Mouse (Mus musculus): ENCODE data around the gene Cttnbp2nl. TPM values are rescaled to one million over a fixed set of nuclear protein-coding genes. Genes with fewer than 3 reads are reported as not detected.
A peak's percentile ranks its signal among the peaks of the same experiment; 100 is the strongest.

Cttnbp2nl gene
- polyA plus RNA-seq, 1 experiment from 2014 or later, result 32.9 TPM

DNA sequence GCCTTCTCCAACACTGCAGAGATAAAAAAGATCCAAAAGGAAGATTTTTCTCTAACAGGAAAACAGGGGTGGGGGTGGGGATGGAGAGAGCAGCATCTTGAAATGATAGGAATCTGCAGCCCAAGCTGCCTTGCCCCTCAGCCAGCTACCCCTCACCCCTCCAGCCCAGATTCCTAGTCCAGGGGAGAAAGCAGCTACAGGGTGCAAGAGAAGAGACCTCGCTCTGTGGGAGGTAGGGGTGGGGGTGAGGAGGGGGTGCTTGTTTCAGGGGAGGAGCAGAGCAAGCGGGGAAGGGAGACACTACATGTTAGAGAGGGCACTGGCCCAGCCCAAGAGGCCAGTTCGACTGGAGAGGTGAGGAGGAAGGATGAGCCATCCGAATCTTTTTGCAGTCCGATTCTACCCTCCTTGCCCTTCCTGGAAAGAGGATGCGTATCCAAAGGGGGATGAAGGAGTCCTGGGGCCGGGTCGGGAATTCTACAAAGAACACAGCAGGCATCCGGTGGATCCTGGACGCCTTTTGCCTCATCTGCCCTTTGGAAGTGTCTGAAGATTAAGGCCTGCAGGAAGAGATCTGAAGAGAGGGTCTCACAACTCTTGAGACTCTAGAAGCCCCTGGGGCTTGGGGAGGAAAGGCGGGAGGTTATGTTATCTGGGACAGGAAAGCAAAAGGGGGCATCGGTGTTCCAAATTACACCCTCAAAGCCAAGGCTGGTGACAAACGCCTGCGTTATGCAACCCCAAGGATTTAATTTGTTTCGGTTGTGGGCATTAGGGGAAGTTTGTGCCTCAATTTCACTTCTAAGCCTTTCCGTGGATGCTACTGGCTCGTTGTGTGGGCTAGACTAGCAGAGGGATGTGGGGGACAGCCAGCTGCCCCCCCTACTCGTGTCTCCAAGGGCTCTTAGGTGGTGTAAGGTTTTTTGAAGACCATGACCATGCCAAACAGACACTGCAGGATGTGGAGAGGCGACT, 92.6 kb downstream of the Cttnbp2nl start:
- Histone ChIP-seq H3K4me3 (peak overlapping the region; percentile 56), H3K4me1 (peaks cover 67% of the 10 kb centered on the region), H3K36me3 (no peaks in the 10 kb centered on the region), H3K9ac (no peak overlapping the region), H3K27ac (no peak overlapping the region), H3K4me2 (peak overlapping the region; percentile 78), H3K9me3 (no peaks in the 10 kb centered on the region), H3K27me3 (peaks cover 51% of the 10 kb centered on the region)
- ATAC-seq (ENCODE audit: borderline replicate concordance, extremely low read depth, low FRiP score, low TSS enrichment), result no peak
- 15% methylated on average over 19 of the region's 19 CpGs for WGBS

DNA sequence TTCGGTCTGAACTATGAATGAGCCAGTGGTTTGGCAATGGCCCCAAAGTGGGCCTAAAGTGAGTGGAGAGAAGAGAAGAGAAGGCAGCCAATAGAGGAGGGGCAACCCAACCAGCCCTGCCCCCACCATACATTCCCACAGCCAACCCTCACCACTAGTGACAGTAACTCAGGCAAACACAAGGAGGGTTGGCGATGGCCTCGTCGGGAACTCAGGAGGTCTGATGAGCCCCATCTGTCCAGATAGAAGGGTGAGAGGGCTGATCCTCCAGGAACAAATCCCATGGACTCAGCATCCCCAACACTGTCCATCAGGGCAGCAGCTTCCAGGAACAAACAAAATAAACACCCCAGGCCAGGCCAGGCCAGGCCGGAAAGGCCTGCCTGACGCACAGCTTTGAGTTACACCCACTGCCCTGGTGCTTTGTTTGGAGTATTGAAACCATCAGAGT, 96.8 kb downstream of the Cttnbp2nl start:
- H3K27me3 ChIP-seq, result peaks cover 20% of the 10 kb centered on the region
- no peak overlapping the region for H3K9ac ChIP-seq
- H3K9me3 ChIP-seq, result no peaks in the 10 kb centered on the region
- H3K27ac ChIP-seq, result peak overlapping the region; percentile 25; the same call in 1 of the 2 replicates
- 27% methylated on average over 6 of the region's 6 CpGs for WGBS
- no peak overlapping the region for H3K4me3 ChIP-seq
- peak; percentile 77 for ATAC-seq (ENCODE audit: borderline replicate concordance, extremely low read depth, low FRiP score, low TSS enrichment)
- H3K4me1 ChIP-seq, result peaks cover 30% of the 10 kb centered on the region
- no peak overlapping the region for H3K4me2 ChIP-seq
- peaks cover 16% of the 10 kb centered on the region; the same call in 1 of the 2 replicates for H3K36me3 ChIP-seq

GRCm38 (mm10) chr3:104954551-104954950, 98.4 kb downstream of the Cttnbp2nl start:
- Histone ChIP-seq H3K36me3 (peaks cover 27% of the 10 kb centered on the region; the same call in 1 of the 2 replicates), H3K27me3 (peaks cover 6% of the 10 kb centered on the region), H3K4me2 (no peak overlapping the region), H3K4me3 (no peak overlapping the region), H3K4me1 (peaks cover 16% of the 10 kb centered on the region), H3K27ac (no peak overlapping the region), H3K9ac (no peak overlapping the region), H3K9me3 (no peaks in the 10 kb centered on the region)
- 93% methylated on average over 15 of the region's 15 CpGs for WGBS
- no peak for ATAC-seq (ENCODE audit: borderline replicate concordance, extremely low read depth, low FRiP score, low TSS enrichment)

DNA sequence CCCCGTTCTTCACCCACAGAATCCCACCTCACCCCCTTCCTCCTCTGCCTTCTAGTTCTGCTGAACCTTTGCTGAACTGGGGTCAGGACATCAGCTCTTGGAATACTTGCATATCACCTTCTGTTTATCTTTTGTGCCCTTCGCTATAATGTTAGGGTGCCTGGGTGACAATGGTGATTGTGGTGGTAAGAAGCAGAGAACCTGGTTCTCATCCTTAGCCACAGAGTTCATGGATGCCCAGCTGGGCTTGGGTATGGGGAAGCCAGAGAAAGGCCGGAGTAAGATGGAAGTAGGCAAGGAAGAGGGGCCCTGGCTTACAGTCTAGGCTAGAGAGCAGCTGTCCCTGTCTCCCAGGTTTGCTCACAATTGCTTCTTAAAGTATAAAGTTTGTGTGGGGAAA, 98.8 kb downstream of the Cttnbp2nl start:
- Histone ChIP-seq H3K4me2 (no peak overlapping the region), H3K36me3 (peaks cover 27% of the 10 kb centered on the region; the same call in 1 of the 2 replicates), H3K4me1 (peaks cover 16% of the 10 kb centered on the region), H3K27ac (no peak overlapping the region), H3K4me3 (no peak overlapping the region), H3K9ac (no peak overlapping the region), H3K9me3 (no peaks in the 10 kb centered on the region), H3K27me3 (peaks cover 5% of the 10 kb centered on the region)
- ATAC-seq (ENCODE audit: borderline replicate concordance, extremely low read depth, low FRiP score, low TSS enrichment), result no peak
- 88% methylated on average over 3 of the region's 3 CpGs for WGBS

DNA sequence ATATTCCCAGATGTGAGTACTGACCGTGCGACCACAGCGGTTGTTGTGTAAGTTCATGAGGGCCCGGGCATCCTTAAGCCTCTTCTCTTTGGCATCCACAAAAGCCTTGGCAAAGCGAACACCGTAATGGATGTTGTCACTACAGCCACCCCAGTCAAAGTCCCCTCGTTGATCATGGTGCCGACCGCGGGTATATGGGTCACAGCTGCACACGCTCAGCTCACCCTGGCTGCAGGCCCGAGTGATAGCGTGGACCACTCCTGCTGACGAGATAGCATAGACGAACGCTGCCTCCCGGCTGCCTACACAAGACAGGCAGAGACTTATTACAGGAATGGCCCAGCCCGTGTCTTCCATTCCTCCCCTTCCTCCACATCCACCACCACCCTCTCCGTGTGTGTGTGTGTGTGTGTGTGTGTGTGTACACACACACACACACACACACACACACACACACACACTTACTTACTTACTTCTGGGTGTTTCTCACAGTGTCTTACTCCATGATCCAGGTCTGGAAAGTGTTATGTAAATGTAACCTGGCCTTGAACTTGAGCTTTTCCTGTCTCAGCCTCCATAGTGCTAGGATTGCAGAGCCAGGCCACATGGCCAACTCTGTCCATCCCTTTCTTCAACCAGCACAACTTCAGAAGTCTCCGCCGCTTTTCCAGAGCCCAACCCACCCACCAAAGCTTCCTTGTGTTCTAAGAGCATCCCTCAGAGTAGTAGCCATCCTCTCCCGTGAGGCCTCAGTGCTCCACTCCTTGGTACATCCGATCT, 99.9 kb downstream of the Cttnbp2nl start:
- Histone ChIP-seq H3K4me1 (peaks cover 16% of the 10 kb centered on the region), H3K36me3 (peaks cover 27% of the 10 kb centered on the region; the same call in 1 of the 2 replicates), H3K27me3 (no peaks in the 10 kb centered on the region), H3K9ac (no peak overlapping the region), H3K27ac (no peak overlapping the region), H3K9me3 (no peaks in the 10 kb centered on the region), H3K4me3 (no peak overlapping the region), H3K4me2 (no peak overlapping the region)
- WGBS, result 73% methylated on average over 23 of the region's 23 CpGs
- ATAC-seq (ENCODE audit: borderline replicate concordance, extremely low read depth, low FRiP score, low TSS enrichment), result no peak

Other genes with a start within 250 kb of the Cttnbp2nl start
- 62.1 and 65.0 TPM in 2 replicates for gene Mov10, start 234.6 kb downstream of the Cttnbp2nl start, polyA plus RNA-seq (2015; fragmentation: Nextera tagmentation; extraction: Ambion mirVana)
- gene St7l, start 189.1 kb downstream of the Cttnbp2nl start, polyA plus RNA-seq (2015; fragmentation: Nextera tagmentation; extraction: Ambion mirVana), result 34.3 and 35.8 TPM in 2 replicates
- gene Capza1, start 188.6 kb downstream of the Cttnbp2nl start, polyA plus RNA-seq (2015; fragmentation: Nextera tagmentation; extraction: Ambion mirVana), result 209 and 222 TPM in 2 replicates
- 2.0 and 2.4 TPM in 2 replicates for gene Wnt2b, start 91.2 kb downstream of the Cttnbp2nl start, polyA plus RNA-seq (2015; fragmentation: Nextera tagmentation; extraction: Ambion mirVana)
- not detected in 2 replicates for gene 4930564D02Rik, start 13.7 kb upstream of the Cttnbp2nl start, polyA plus RNA-seq (2015; fragmentation: Nextera tagmentation; extraction: Ambion mirVana)

All from lung, embryonic 15.5 days (tissue).